Mouse (Mus musculus): Measurements from ENCODE around the gene Nsf.

DNA sequence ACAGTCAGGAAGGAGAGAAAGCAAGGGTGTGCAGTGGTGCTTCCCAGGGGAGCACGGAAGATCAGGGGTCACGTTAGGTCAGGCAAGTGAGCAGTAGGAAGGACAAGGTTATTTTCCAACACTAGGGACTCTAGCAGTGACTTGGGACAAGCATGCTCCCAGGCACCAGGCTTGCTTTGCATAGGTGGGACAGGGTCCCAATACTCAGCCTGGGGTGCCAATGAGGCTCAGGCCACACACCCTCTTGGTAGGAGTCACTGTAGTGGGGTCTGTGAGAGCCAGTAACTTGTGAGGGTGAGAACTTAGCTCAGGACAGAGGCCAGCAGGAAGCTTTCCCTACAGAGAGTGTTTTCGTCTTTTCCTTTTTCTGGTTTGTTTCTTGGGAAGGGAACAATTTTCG is 121.5 kb downstream of the Nsf start:
- TF ChIP-seq CTCF (IDR thresholded peaks at IDR 0.05; ENCODE audit: extremely low read depth, insufficient read depth, low read length) (no peak), POLR2A (IDR thresholded peaks at IDR 0.05; ENCODE audit: extremely low read depth, insufficient read depth, low read length) (no peak)
